Mouse (Mus musculus) kidney, embryonic 16.5 days (tissue): Measurements from ENCODE around the gene Psmb11. TPM values are rescaled to one million over a fixed set of nuclear protein-coding genes. Genes with fewer than 3 reads are reported as not detected.

Experiments used
- ATAC-seq: fragments of 200-750 bp; cut with Nextera tagmentation; 2 replicates; pipeline ENCODE4 v1.8.0; 2017; ENCODE audit warnings: moderate TSS enrichment; ENCODE audit not compliant: low FRiP score, low TSS enrichment
- H3K27ac ChIP-seq: fragments of 300-500 bp; sonication (generic); 2 replicates; pipeline ENCODE4 v1.5.1; 2014; ENCODE audit warnings: low read length
- H3K27me3 ChIP-seq: fragments of 300-500 bp; sonication (generic); 2 replicates; pipeline ENCODE4 v1.6.1; 2014; ENCODE audit warnings: low read length, control low read depth, mixed read lengths; ENCODE audit not compliant: insufficient read depth
- H3K36me3 ChIP-seq: fragments of 300-500 bp; sonication (generic); 2 replicates; pipeline ENCODE4 v1.6.1; 2014; ENCODE audit warnings: low read length, control low read depth, mixed read lengths; ENCODE audit not compliant: insufficient read depth
- H3K4me1 ChIP-seq: fragments of 300-500 bp; sonication (generic); 2 replicates; pipeline ENCODE4 v1.6.1; 2014; ENCODE audit warnings: low read length, control low read depth, mixed read lengths; ENCODE audit not compliant: insufficient read depth
- H3K4me2 ChIP-seq: fragments of 300-500 bp; sonication (generic); replicated peaks from 2 replicates; pipeline ENCODE4 v1.6.1; 2014; ENCODE audit warnings: low read depth, low read length
- H3K4me3 ChIP-seq: fragments of 300-500 bp; sonication (generic); 2 replicates; pipeline ENCODE4 v1.5.1; 2014; ENCODE audit warnings: mild to moderate bottlenecking, low read length
- H3K9ac ChIP-seq: fragments of 300-500 bp; sonication (generic); replicated peaks from 2 replicates; pipeline ENCODE4 v1.6.1; 2014; ENCODE audit warnings: low read length
- H3K9me3 ChIP-seq: fragments of 300-500 bp; sonication (generic); 2 replicates; pipeline ENCODE4 v1.6.1; 2016; ENCODE audit warnings: low read length, control low read depth
- WGBS: fragments of 180-500 bp; shearing (Covaris S2); extraction: QIAGEN DNeasy Blood & Tissue Kit; methylation state at CpG from one replicate; pipeline ENCODE4 v1.1.7; 2014; 5-methylcytosine and 5-hydroxymethylcytosine counted together
- polyA plus RNA-seq: library from polyadenylated mRNA; unstranded; fragments of >200 nt; fragmentation: Nextera tagmentation; extraction: Ambion mirVana; gene quantifications from 2 replicates; pipeline ENCODE4 v1.2.1, GENCODE M21; 2015

Psmb11 gene
- polyA plus RNA-seq, 1 experiment from 2014 or later: 0.07 TPM

DNA sequence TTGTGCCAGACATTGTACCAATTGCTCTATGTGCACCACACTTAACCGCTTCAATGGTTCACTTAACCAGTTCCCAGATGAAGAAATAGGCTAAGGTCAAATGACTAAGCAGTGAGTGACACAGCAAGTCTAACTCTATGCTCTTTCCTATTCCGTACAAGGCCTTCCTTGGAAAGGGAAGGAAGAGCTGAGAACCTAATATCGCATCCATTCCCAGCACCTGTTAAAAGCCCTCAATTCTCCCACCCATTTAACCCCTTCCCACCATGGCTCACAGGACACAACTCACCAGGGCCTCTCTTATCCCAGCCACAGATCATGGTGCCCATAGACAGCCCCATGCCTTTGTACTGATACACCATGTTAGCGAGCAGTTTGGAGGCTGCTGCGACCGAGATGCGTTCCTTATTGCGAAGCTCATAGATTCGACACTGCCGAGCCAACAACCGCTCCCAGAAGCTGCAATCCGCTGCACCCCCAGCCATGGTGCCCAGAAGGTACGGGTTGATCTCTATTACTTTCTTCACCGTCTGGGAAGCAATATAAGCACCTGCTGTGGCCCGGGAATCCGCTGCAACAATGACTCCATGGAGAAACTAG is 4.9 kb upstream of the Psmb11 start:
- no peak for ATAC-seq
- H3K4me2 ChIP-seq: peak overlapping the region; percentile 78; the same call in 1 of the 2 replicates
- H3K9me3 ChIP-seq: no peaks in the 10 kb centered on the region
- 91% methylated on average over 16 of the region's 16 CpGs for WGBS
- peaks cover 31% of the 10 kb centered on the region for H3K36me3 ChIP-seq
- H3K9ac ChIP-seq: no peak overlapping the region
- H3K4me1 ChIP-seq: peaks cover 12% of the 10 kb centered on the region
- no peaks in the 10 kb centered on the region for H3K27me3 ChIP-seq
- H3K4me3 ChIP-seq: no peak overlapping the region
- H3K27ac ChIP-seq: no peak overlapping the region

DNA sequence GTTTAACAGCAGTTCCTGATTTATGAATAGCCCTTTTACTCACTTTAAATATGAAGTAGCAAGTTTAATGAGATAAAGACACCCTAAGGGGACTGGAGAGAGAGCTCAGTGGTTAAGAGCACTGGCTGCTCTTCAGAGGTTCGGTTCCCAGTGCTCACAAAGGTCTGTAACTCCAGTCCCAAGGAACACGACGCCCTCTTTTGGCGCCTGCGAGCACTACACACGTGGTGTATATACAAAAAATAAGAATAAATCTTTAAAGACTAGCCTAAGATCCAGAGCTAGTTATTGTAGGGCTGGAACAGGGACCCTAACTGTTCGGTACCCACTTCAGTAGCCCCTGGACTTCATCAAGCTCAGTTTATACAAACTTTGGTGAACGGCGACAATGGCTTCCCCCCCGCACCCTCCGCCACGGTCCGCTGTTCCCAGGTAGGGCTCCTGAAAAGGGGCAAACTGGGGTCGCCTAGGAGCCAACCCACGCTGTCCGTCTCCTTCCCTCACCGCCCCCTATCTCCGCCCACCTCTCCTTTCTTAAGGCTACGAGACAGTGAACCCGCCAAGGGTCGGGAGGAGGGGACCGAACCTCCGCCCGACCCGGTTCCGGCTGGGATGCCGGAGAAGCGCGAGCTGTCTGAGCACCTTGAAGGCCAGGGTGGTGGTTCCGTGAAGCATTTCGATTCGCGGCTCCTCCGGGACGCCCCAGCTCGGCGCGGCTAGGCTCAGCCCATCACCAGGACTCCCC is 3.9 kb upstream of the Psmb11 start:
- H3K27ac ChIP-seq: peak overlapping the region; percentile 71
- peak overlapping the region; percentile 91 for H3K9ac ChIP-seq
- peaks cover 25% of the 10 kb centered on the region for H3K36me3 ChIP-seq
- no peaks in the 10 kb centered on the region for H3K9me3 ChIP-seq
- peak; percentile 42 for ATAC-seq
- H3K4me3 ChIP-seq: peak overlapping the region; percentile 91
- H3K4me2 ChIP-seq: peak overlapping the region; percentile 78
- H3K4me1 ChIP-seq: peaks cover 12% of the 10 kb centered on the region
- no peaks in the 10 kb centered on the region for H3K27me3 ChIP-seq
- 3% methylated on average over 38 of the region's 38 CpGs for WGBS

DNA sequence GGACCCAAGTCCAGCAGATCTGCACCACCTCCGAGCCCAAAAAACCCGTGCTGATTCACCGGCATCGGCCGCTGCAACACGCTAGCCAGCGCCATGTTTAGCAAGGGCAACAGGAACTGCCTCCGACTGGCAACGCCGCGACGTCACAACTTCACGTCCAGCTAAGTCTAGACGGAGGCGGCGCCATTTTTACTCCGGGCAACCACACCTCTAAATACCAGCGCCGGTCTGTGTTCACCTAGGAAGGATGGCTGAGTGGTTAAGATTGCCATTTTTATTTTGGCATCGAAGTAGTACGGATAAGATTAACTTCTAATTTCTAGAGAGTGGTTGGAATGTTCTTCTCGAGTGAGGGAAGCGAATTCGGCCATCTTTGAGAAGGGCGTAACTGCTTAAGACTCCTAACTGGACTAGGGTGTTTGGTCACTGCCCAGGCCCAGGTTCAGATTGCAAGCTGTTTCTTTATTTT is 3.3 kb upstream of the Psmb11 start, which contains the start of gene Psmb5:
Gene Psmb5 (minus strand): TSS at position 126 of the 469 bp plus-strand sequence.
- peak within 1 kb of the TSS; percentile 78 for H3K4me2 ChIP-seq
- peak within 1 kb of the TSS; percentile 71 for H3K27ac ChIP-seq
- peak within 1 kb of the TSS; percentile 91 for H3K4me3 ChIP-seq
- under 1% methylated on average over 25 of the region's 25 CpGs for WGBS
- H3K27me3 ChIP-seq: no peaks in the 10 kb centered on the region
- H3K9ac ChIP-seq: peak within 1 kb of the TSS; percentile 91
- no peaks in the 10 kb centered on the region for H3K9me3 ChIP-seq
- peaks cover 20% of the 10 kb centered on the region for H3K36me3 ChIP-seq
- ATAC-seq: peak; percentile 89
- H3K4me1 ChIP-seq: peaks cover 12% of the 10 kb centered on the region

DNA sequence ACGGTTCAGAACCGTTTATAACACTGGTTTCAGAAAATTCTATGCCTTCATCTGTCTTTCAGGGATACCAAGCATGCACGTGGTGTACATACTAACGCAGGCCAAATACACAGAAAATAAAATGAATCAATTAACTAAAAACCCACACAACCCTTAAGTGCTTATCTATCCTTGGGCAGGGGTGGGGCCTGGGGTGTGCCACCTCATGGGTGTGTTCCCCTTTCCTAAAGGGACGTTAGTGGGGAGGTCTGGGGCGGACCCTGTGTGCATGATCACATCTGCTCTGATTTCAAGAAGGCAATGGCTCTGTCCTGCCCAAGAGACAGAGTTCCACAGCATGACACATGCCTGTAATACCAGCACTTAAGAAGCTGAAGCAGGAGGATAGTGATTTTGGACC is 2.1 kb downstream of the Psmb11 start:
- H3K27me3 ChIP-seq: no peaks in the 10 kb centered on the region
- H3K36me3 ChIP-seq: no peaks in the 10 kb centered on the region
- no peak overlapping the region for H3K9ac ChIP-seq
- ATAC-seq: no peak
- WGBS: 79% methylated on average over 6 of the region's 6 CpGs
- H3K9me3 ChIP-seq: no peaks in the 10 kb centered on the region
- no peaks in the 10 kb centered on the region for H3K4me1 ChIP-seq
- no peak overlapping the region for H3K27ac ChIP-seq
- no peak overlapping the region for H3K4me2 ChIP-seq
- no peak overlapping the region for H3K4me3 ChIP-seq

DNA sequence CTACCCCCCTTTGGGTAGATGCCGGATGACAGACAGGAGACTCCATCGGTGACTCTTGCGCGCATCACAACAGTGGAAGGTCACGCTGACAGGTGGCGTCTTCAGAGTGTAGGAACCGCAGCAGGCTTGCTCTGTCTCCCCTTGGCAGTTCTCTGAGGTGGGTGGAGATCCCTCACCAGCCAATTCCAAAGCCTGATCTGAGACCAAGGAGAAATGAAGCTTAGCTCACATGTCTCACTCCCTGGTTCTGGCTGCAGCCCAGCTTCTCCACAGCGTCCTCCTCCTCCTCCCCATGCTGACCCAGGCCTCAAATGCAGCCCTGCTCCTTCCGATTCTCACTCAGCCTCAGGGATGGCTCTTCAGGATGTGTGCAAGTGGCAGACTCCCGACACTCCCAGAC is 3.7 kb downstream of the Psmb11 start:
- Histone ChIP-seq H3K27ac (no peak overlapping the region), H3K4me1 (no peaks in the 10 kb centered on the region), H3K9me3 (no peaks in the 10 kb centered on the region), H3K9ac (no peak overlapping the region), H3K27me3 (no peaks in the 10 kb centered on the region), H3K36me3 (no peaks in the 10 kb centered on the region), H3K4me3 (no peak overlapping the region), H3K4me2 (no peak overlapping the region)
- WGBS: 76% methylated on average over 10 of the region's 10 CpGs
- no peak for ATAC-seq

DNA sequence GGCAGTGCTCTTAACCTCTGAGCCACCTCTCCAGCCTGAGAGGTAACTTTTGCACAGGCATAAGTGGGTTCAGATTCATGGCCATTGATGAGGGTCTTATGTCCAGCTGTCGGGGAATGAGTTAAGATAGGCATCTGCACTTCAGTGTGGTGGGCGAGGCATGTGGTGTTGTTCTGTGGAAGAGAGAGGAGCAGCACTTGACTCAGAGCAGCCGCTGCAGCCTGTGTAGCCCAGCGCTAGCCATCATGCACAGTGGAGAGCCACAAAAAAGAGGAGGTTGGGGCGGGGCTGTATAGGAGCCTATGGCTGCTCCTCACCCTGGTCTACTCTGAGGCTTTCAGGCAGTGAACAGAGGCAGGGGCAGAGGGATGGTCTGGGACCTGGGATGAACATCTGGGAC is 6.9 kb downstream of the Psmb11 start:
- H3K27me3 ChIP-seq: no peaks in the 10 kb centered on the region
- H3K36me3 ChIP-seq: peaks cover 15% of the 10 kb centered on the region
- no peaks in the 10 kb centered on the region for H3K9me3 ChIP-seq
- no peak overlapping the region for H3K27ac ChIP-seq
- no peak overlapping the region for H3K4me3 ChIP-seq
- no peak overlapping the region for H3K9ac ChIP-seq
- no peak overlapping the region for H3K4me2 ChIP-seq
- no peak for ATAC-seq
- H3K4me1 ChIP-seq: no peaks in the 10 kb centered on the region
- 74% methylated on average over 5 of the region's 5 CpGs for WGBS

DNA sequence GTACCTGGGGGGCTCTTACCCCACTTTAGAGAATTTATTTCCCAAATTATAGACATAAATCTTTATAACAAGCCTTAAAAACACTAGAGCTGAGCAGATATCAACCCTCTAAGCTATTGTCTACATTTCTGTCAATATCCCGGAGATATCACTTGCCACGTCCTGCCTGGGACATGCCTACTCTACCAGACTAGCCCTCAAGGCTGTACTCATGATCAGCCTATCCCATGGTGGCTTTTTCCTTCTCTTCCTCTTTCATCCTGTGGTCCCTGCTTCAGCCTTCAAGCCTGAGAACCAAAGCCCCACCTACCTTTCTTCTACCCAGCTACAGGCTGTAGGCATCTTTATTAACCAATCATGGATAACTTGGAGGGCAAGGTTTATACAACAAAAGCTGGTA is 8.6 kb downstream of the Psmb11 start:
- H3K9me3 ChIP-seq: no peaks in the 10 kb centered on the region

DNA sequence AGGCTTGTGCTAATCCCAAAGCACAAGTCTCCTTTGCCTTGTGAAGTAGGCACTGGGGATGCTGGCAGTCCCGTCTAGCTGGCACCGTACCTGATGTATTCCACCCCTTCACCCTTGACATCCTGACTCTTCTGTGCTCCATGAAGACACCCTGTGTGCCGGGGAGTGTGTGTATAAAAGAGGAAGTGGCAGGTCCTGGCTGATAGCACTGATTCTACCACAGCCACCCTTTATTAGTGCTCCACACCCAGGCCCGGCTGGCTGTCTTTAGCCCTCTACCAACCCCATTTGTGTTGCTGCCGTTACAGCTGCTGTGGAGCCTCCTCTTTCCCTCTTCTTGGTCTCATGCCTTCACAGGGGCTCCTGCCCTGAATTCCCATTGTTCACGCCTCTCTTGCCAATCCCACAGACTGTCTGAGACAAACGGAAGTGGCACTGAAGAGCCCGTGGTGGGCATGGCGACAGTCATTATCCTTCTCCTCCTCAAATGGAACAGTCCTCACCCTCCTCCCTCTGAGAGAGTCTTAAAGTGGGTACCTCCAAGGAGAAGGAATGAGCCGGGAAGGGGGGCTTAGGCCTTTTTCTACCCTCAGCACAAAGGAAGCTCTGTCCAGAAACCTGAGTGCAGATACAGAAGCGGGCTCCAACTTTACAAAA is 9.5 kb downstream of the Psmb11 start:
- Histone ChIP-seq H3K4me2 (no peak overlapping the region), H3K4me1 (no peaks in the 10 kb centered on the region), H3K9me3 (no peaks in the 10 kb centered on the region), H3K4me3 (no peak overlapping the region), H3K27ac (no peak overlapping the region), H3K27me3 (no peaks in the 10 kb centered on the region), H3K9ac (no peak overlapping the region), H3K36me3 (peaks cover 26% of the 10 kb centered on the region)
- 83% methylated on average over 11 of the region's 11 CpGs for WGBS
- no peak for ATAC-seq

More for the DNA sequence above, 8.6 kb downstream of the Psmb11 start:
- Histone ChIP-seq H3K4me3 (no peak overlapping the region), H3K36me3 (peaks cover 26% of the 10 kb centered on the region), H3K27ac (no peak overlapping the region), H3K27me3 (no peaks in the 10 kb centered on the region), H3K4me2 (no peak overlapping the region), H3K4me1 (no peaks in the 10 kb centered on the region), H3K9ac (no peak overlapping the region)
- WGBS: 84% methylated on average over 2 of the region's 2 CpGs
- ATAC-seq: no peak

DNA sequence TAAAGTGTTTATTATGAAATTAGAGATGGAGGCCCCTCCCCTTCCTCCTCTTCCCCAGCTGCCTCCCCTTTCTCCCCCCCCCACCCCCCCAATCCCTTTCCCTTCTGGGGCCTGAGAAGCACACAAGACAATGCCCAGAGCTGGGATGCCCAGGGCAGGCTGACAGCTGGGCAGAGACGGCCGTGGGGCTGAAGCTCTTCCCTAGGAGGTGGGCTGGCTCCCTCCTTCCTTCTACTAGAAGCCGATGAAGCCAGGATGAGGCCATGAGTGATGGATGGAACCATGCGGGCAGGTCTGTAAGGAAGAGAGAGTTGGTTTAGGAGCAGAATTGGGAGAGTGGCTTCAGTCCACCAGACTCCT is 10.0 kb downstream of the Psmb11 start:
- peaks cover 31% of the 10 kb centered on the region for H3K36me3 ChIP-seq
- no peak for ATAC-seq
- no peak overlapping the region for H3K4me2 ChIP-seq
- no peak overlapping the region for H3K4me3 ChIP-seq
- no peaks in the 10 kb centered on the region for H3K4me1 ChIP-seq
- no peak overlapping the region for H3K9ac ChIP-seq
- H3K27ac ChIP-seq: no peak overlapping the region
- WGBS: 82% methylated on average over 4 of the region's 4 CpGs
- H3K9me3 ChIP-seq: no peaks in the 10 kb centered on the region
- H3K27me3 ChIP-seq: no peaks in the 10 kb centered on the region

DNA sequence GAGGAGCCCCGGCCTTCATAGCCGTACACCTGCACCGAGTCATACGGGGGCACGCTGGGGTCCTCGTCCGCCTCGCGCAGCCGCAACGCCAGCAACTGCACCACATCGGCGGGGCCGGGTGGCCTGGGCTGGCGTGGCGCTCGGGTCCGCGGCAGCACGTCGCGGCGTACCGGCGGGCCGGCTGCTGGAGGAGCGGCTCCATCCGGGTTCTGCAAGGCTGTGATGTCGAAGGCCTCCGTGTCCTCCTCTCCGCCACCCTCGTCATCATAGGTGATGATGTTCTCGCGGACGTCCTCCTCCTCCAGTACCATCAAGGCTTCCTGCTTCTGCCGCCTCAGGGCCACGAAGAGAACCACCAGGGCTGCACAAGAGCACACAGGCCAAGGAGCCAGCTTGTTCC is 11.0 kb downstream of the Psmb11 start:
- no peak overlapping the region for H3K4me3 ChIP-seq
- ATAC-seq: no peak
- no peak overlapping the region for H3K9ac ChIP-seq
- no peak overlapping the region for H3K27ac ChIP-seq
- peaks cover 39% of the 10 kb centered on the region for H3K36me3 ChIP-seq
- 95% methylated on average over 29 of the region's 37 CpGs for WGBS
- H3K4me2 ChIP-seq: no peak overlapping the region
- no peaks in the 10 kb centered on the region for H3K9me3 ChIP-seq
- H3K27me3 ChIP-seq: no peaks in the 10 kb centered on the region
- H3K4me1 ChIP-seq: no peaks in the 10 kb centered on the region
